Mouse (Mus musculus) heart, embryonic 14.5 days (tissue): Measurements from ENCODE around the gene Draxin. TPM values are rescaled to one million over a fixed set of nuclear protein-coding genes. Genes with fewer than 3 reads are reported as not detected.
A peak's percentile ranks its signal among the peaks of the same experiment; 100 is the strongest.

ENCODE experiments used
- ATAC-seq: fragments of 200-750 bp; cut with Nextera tagmentation; 2 replicates; pipeline ENCODE4 v1.8.0; 2017; ENCODE audit warnings: low read depth, moderate TSS enrichment; ENCODE audit not compliant: insufficient number of reproducible peaks, insufficient read depth, low FRiP score
- H3K27ac ChIP-seq, 2 experiments: fragments of 200-500 bp in 1 of 2; fragments of 300-500 bp in 1 of 2; sonication (generic) in 1 of 2; replicated peaks in 1 of 2; 2 replicates each; pipeline ENCODE4 v1.5.1; 2012 to 2014; ENCODE audit warnings: low read depth in 2 of 2, low read length in 2 of 2, control low read depth in 1 of 2, mild to moderate bottlenecking in 1 of 2, mixed read lengths in 1 of 2; ENCODE audit not compliant: control insufficient read depth in 1 of 2, insufficient read depth in 1 of 2
- H3K27me3 ChIP-seq: fragments of 300-500 bp; sonication (generic); 2 replicates; pipeline ENCODE4 v1.6.1; 2014; ENCODE audit warnings: mild to moderate bottlenecking, low read length, control low read depth; ENCODE audit not compliant: control insufficient read depth, insufficient read depth
- H3K36me3 ChIP-seq: fragments of 300-500 bp; sonication (generic); 2 replicates; pipeline ENCODE4 v1.6.1; 2014; ENCODE audit warnings: mild to moderate bottlenecking, control low read depth, low read length, mixed read lengths; ENCODE audit not compliant: control insufficient read depth, insufficient read depth
- H3K4me1 ChIP-seq, 2 experiments: fragments of 200-500 bp in 1 of 2; fragments of 300-500 bp in 1 of 2; sonication (generic) in 1 of 2; 2 replicates each; pipeline ENCODE4 v1.6.1; 2012 to 2014; ENCODE audit warnings: low read length in 2 of 2, control low read depth in 1 of 2, mixed read lengths in 1 of 2; ENCODE audit not compliant: control insufficient read depth in 2 of 2, insufficient read depth in 2 of 2
- H3K4me2 ChIP-seq: fragments of 300-500 bp; sonication (generic); 2 replicates; pipeline ENCODE4 v1.6.1; 2014; ENCODE audit warnings: mild to moderate bottlenecking, low read length
- H3K4me3 ChIP-seq, 2 experiments: fragments of 200-500 bp in 1 of 2; fragments of 300-500 bp in 1 of 2; sonication (generic) in 1 of 2; 2 replicates each; pipeline ENCODE4 v1.5.1; 2012 to 2014; ENCODE audit warnings: low read length in 2 of 2, mild to moderate bottlenecking in 2 of 2, control low read depth in 1 of 2, low read depth in 1 of 2, moderate library complexity in 1 of 2; ENCODE audit not compliant: control insufficient read depth in 1 of 2, insufficient read depth in 1 of 2
- H3K9ac ChIP-seq: fragments of 300-500 bp; sonication (generic); 2 replicates; pipeline ENCODE4 v1.6.1; 2014; ENCODE audit warnings: mild to moderate bottlenecking, low read length
- H3K9me3 ChIP-seq: fragments of 300-500 bp; sonication (generic); 2 replicates; pipeline ENCODE4 v1.6.1; 2016; ENCODE audit warnings: low read length, control low read depth; ENCODE audit not compliant: control insufficient read depth
- WGBS: fragments of 180-500 bp; shearing (Covaris S2); extraction: QIAGEN DNeasy Blood & Tissue Kit; methylation state at CpG from one replicate; pipeline ENCODE4 v1.1.7; 2014; 5-methylcytosine and 5-hydroxymethylcytosine counted together
- polyA plus RNA-seq: library from polyadenylated mRNA; unstranded; fragments of >200 nt; fragmentation: Nextera tagmentation; extraction: Ambion mirVana; gene quantifications from 2 replicates; pipeline ENCODE4 v1.2.1, GENCODE M21; 2014

Draxin gene
- polyA plus RNA-seq, 1 experiment from 2014 or later: not detected

- H3K4me2 ChIP-seq: no peak overlapping the region
- no peaks in the 10 kb centered on the region for H3K27me3 ChIP-seq
- WGBS: 48% methylated on average over 13 of the region's 13 CpGs
- H3K27ac ChIP-seq: no peak overlapping the region
- H3K4me3 ChIP-seq: no peak overlapping the region
- H3K4me1 ChIP-seq: peaks cover 8 to 10% of the 10 kb centered on the region in 2 experiments; a peak in 2 of 4 replicates
- peaks cover 38% of the 10 kb centered on the region for H3K36me3 ChIP-seq
- H3K9me3 ChIP-seq: no peaks in the 10 kb centered on the region
- no peak overlapping the region for H3K9ac ChIP-seq
- no peak for ATAC-seq
These were observed 70.1 kb downstream of the Draxin start for GRCm38 (mm10) chr4:148060120-148061085.

GRCm38 (mm10) chr4:148058993-148059392 is 71.5 kb downstream of the Draxin start:
- H3K9me3 ChIP-seq: no peaks in the 10 kb centered on the region
- no peak for ATAC-seq
- peaks cover 52% of the 10 kb centered on the region for H3K36me3 ChIP-seq
- no peak overlapping the region for H3K27ac ChIP-seq
- no peak overlapping the region for H3K4me2 ChIP-seq
- H3K4me1 ChIP-seq: peaks cover 8 to 10% of the 10 kb centered on the region in 2 experiments; a peak in 2 of 4 replicates
- no peak overlapping the region for H3K4me3 ChIP-seq
- WGBS: 92% methylated on average over 6 of the region's 6 CpGs
- no peak overlapping the region for H3K9ac ChIP-seq
- no peaks in the 10 kb centered on the region for H3K27me3 ChIP-seq

GRCm38 (mm10) chr4:148058218-148058819 is 72.2 kb downstream of the Draxin start:
- peaks cover 8 to 10% of the 10 kb centered on the region in 2 experiments; a peak in 2 of 4 replicates for H3K4me1 ChIP-seq
- H3K27ac ChIP-seq: no peak overlapping the region
- H3K27me3 ChIP-seq: no peaks in the 10 kb centered on the region
- H3K9ac ChIP-seq: no peak overlapping the region
- ATAC-seq: no peak
- no peak overlapping the region for H3K4me3 ChIP-seq
- peaks cover 59% of the 10 kb centered on the region for H3K36me3 ChIP-seq
- H3K9me3 ChIP-seq: no peaks in the 10 kb centered on the region
- 85% methylated on average over 9 of the region's 9 CpGs for WGBS
- no peak overlapping the region for H3K4me2 ChIP-seq

- peaks cover 65% of the 10 kb centered on the region for H3K36me3 ChIP-seq
- H3K4me2 ChIP-seq: no peak overlapping the region
- H3K9me3 ChIP-seq: no peaks in the 10 kb centered on the region
- no peaks in the 10 kb centered on the region for H3K27me3 ChIP-seq
- H3K4me3 ChIP-seq: no peak overlapping the region
- WGBS: 62% methylated on average over 5 of the region's 5 CpGs
- peaks cover 8 to 10% of the 10 kb centered on the region in 2 experiments; a peak in 2 of 4 replicates for H3K4me1 ChIP-seq
- H3K9ac ChIP-seq: no peak overlapping the region
- ATAC-seq: no peak
- H3K27ac ChIP-seq: no peak overlapping the region
These were observed 72.8 kb downstream of the Draxin start for GRCm38 (mm10) chr4:148057661-148058209.

GRCm38 (mm10) chr4:148056801-148057200 is 73.7 kb downstream of the Draxin start:
- Histone ChIP-seq H3K4me3 (no peak overlapping the region), H3K9me3 (no peaks in the 10 kb centered on the region), H3K4me2 (no peak overlapping the region), H3K27me3 (no peaks in the 10 kb centered on the region), H3K4me1 (peaks cover 8 to 10% of the 10 kb centered on the region in 2 experiments; a peak in 2 of 4 replicates), H3K27ac (peak overlapping the region; percentile 62; a peak in 3 of 4 replicates), H3K36me3 (peaks cover 74% of the 10 kb centered on the region), H3K9ac (no peak overlapping the region)
- ATAC-seq: peak; percentile 44
- WGBS: 66% methylated on average over 4 of the region's 4 CpGs

- Histone ChIP-seq H3K4me1 (peaks cover 8 to 10% of the 10 kb centered on the region in 2 experiments; a peak in 2 of 4 replicates), H3K4me2 (no peak overlapping the region), H3K9ac (0 out of 2 replicates have a peak overlapping the region, but pooled peaks have one; percentile 38), H3K9me3 (no peaks in the 10 kb centered on the region), H3K36me3 (peaks cover 79% of the 10 kb centered on the region), H3K4me3 (no peak overlapping the region), H3K27ac (peak overlapping the region in 1 of 2 experiments; percentile 62; a peak in 2 of 4 replicates), H3K27me3 (no peaks in the 10 kb centered on the region)
- 81% methylated on average over 7 of the region's 7 CpGs for WGBS
- no peak for ATAC-seq
These were observed 74.3 kb downstream of the Draxin start for GRCm38 (mm10) chr4:148056246-148056645.

GRCm38 (mm10) chr4:148054961-148055695 is 75.4 kb downstream of the Draxin start:
- no peak for ATAC-seq
- Histone ChIP-seq H3K4me3 (no peak overlapping the region), H3K36me3 (peaks cover 90% of the 10 kb centered on the region), H3K9me3 (no peaks in the 10 kb centered on the region), H3K9ac (no peak overlapping the region), H3K27me3 (no peaks in the 10 kb centered on the region), H3K4me2 (no peak overlapping the region), H3K4me1 (peaks cover 4 to 10% of the 10 kb centered on the region in 2 experiments; a peak in 2 of 4 replicates), H3K27ac (no peak overlapping the region)
- 92% methylated on average over 21 of the region's 21 CpGs for WGBS
